In the genomic region with DNA sequence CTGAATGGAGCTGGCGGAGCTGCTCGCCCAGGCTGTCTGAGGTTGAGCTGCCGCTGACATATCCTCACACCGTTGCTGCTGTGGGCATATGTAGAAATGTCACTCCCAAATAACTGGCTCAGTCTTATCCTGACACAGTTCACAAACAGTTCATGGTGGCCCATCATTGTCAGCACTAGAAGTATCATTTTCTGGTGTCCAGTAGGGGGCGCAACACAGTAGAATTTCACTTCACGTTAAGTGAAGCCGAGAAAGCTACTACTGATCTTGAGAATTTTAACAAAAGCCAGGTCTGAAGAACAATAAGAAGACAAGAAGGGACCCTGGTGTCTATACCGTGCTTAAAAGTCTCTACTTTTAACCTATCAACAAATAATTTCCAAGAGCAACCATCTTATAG, we compare ENCODE assay signal across 8 mouse cellular contexts. TPM values are rescaled to one million over a fixed set of nuclear protein-coding genes. Genes with fewer than 3 reads are reported as not detected.
DNase-seq lines count a peak whose midpoint lies in the region; ATAC-seq lines count a peak whose summit lies in the region.

No protein-coding gene starts in this region.

- H3K4me2 ChIP-seq in hindbrain, embryonic 11.5 days (replicated peaks; ENCODE audit: low read depth, low read length) = no peak overlapping the region
- no peak overlapping the region for H3K4me2 ChIP-seq in hindbrain, embryonic 12.5 days (replicated peaks)
- H3K4me2 ChIP-seq in midbrain, embryonic 14.5 days (ENCODE audit: low read length) = no peak overlapping the region
- no peak overlapping the region for H3K4me2 ChIP-seq in midbrain, embryonic 13.5 days (replicated peaks)

- ATAC-seq in hindbrain, embryonic 11.5 days (ENCODE audit: low FRiP score) = no peak
- ATAC-seq in hindbrain, embryonic 12.5 days (ENCODE audit: low FRiP score) = no peak
- ATAC-seq in midbrain, embryonic 14.5 days (ENCODE audit: low FRiP score, low TSS enrichment) = no peak
- ATAC-seq in midbrain, embryonic 13.5 days = no peak

- no peak overlapping the region for H3K9ac ChIP-seq in hindbrain, embryonic 11.5 days (ENCODE audit: low read depth, low read length)
- no peak overlapping the region for H3K9ac ChIP-seq in hindbrain, embryonic 12.5 days
- H3K9ac ChIP-seq in midbrain, embryonic 14.5 days (replicated peaks; ENCODE audit: low read length) = no peak overlapping the region
- H3K9ac ChIP-seq in midbrain, embryonic 13.5 days (replicated peaks) = no peak overlapping the region

- 92% methylated on average over 8 of the region's 8 CpGs for WGBS in hindbrain, embryonic 11.5 days
- 94% methylated on average over 8 of the region's 8 CpGs for WGBS in hindbrain, embryonic 12.5 days
- 96% methylated on average over 8 of the region's 8 CpGs for WGBS in midbrain, embryonic 14.5 days
- WGBS in midbrain, embryonic 13.5 days = 96% methylated on average over 8 of the region's 8 CpGs

- H3K4me3 ChIP-seq in hindbrain, embryonic 11.5 days (ENCODE audit: low read depth, low read length) = no peak overlapping the region
- no peak overlapping the region for H3K4me3 ChIP-seq in hindbrain, embryonic 12.5 days
- no peak overlapping the region for H3K4me3 ChIP-seq in midbrain, embryonic 14.5 days (replicated peaks; ENCODE audit: low read depth, low read length)
- no peak overlapping the region for H3K4me3 ChIP-seq in midbrain, embryonic 13.5 days (replicated peaks)

- no peaks in the 10 kb centered on the region for H3K36me3 ChIP-seq in hindbrain, embryonic 11.5 days (ENCODE audit: control insufficient read depth, insufficient read depth, low read length)
- H3K36me3 ChIP-seq in hindbrain, embryonic 12.5 days = peaks cover 44% of the 10 kb centered on the region
- peaks cover 35% of the 10 kb centered on the region for H3K36me3 ChIP-seq in midbrain, embryonic 14.5 days (ENCODE audit: control insufficient read depth, insufficient read depth, low read length)
- peaks cover 44% of the 10 kb centered on the region for H3K36me3 ChIP-seq in midbrain, embryonic 13.5 days
- no peaks in the 10 kb centered on the region for H3K36me3 ChIP-seq in splenic B cell, adult 2 months (ENCODE audit: control insufficient read depth, insufficient read depth, low read length, poor library complexity, severe bottlenecking)

- no peak overlapping the region for H3K27ac ChIP-seq in hindbrain, embryonic 11.5 days (ENCODE audit: low read depth, low read length)
- H3K27ac ChIP-seq in hindbrain, embryonic 12.5 days = no peak overlapping the region
- no peak overlapping the region for H3K27ac ChIP-seq in midbrain, embryonic 14.5 days (replicated peaks; ENCODE audit: low read depth, low read length)
- no peak overlapping the region for H3K27ac ChIP-seq in midbrain, embryonic 13.5 days

- no peaks in the 10 kb centered on the region for H3K9me3 ChIP-seq in hindbrain, embryonic 11.5 days (ENCODE audit: control insufficient read depth, low read length)
- H3K9me3 ChIP-seq in hindbrain, embryonic 12.5 days (replicated peaks) = no peaks in the 10 kb centered on the region
- no peaks in the 10 kb centered on the region for H3K9me3 ChIP-seq in midbrain, embryonic 14.5 days (ENCODE audit: control insufficient read depth, low read length)
- no peaks in the 10 kb centered on the region for H3K9me3 ChIP-seq in midbrain, embryonic 13.5 days

- no peaks in the 10 kb centered on the region for H3K4me1 ChIP-seq in hindbrain, embryonic 11.5 days (replicated peaks; ENCODE audit: control insufficient read depth, insufficient read depth, low read length)
- H3K4me1 ChIP-seq in hindbrain, embryonic 12.5 days = no peaks in the 10 kb centered on the region
- H3K4me1 ChIP-seq in midbrain, embryonic 14.5 days (ENCODE audit: control insufficient read depth, insufficient read depth, low read length) = no peaks in the 10 kb centered on the region
- H3K4me1 ChIP-seq in midbrain, embryonic 13.5 days (replicated peaks) = no peaks in the 10 kb centered on the region

- H3K27me3 ChIP-seq in hindbrain, embryonic 11.5 days (ENCODE audit: control insufficient read depth, insufficient read depth, low read length) = no peaks in the 10 kb centered on the region
- no peaks in the 10 kb centered on the region for H3K27me3 ChIP-seq in hindbrain, embryonic 12.5 days
- no peaks in the 10 kb centered on the region for H3K27me3 ChIP-seq in midbrain, embryonic 14.5 days (ENCODE audit: control insufficient read depth, insufficient read depth, low read length)
- no peaks in the 10 kb centered on the region for H3K27me3 ChIP-seq in midbrain, embryonic 13.5 days
- no peaks in the 10 kb centered on the region for H3K27me3 ChIP-seq in splenic B cell, adult 2 months (ENCODE audit: control insufficient read depth, insufficient read depth, low read length, poor library complexity, severe bottlenecking)

- DNase-seq in adrenal gland, postnatal 10 days = peak; percentile 41
- no peak for DNase-seq in adrenal gland, postnatal 4 days (ENCODE audit: low spot score in 2 of 2)
- DNase-seq in hindbrain, embryonic 11.5 days (ENCODE audit: low spot score) = peak; percentile 31
- DNase-seq in midbrain, embryonic 14.5 days = peak; percentile 11
- DNase-seq in splenic B cell, adult 2 months (ENCODE audit: low read depth, low spot score) = peak; percentile 10
- no peak for DNase-seq in yolk sac, embryonic 10.5 days (ENCODE audit: low spot score)

RNA-seq across cellular contexts. Expression of a gene that starts 13.1 kb away (rescaled TPM):
- 10 to 100 TPM; 31.4 to 37.3 TPM for total RNA-seq in adrenal gland, postnatal 10 days (2021)
- total RNA-seq in adrenal gland, postnatal 4 days (2021) = 10 to 100 TPM; 52.6 to 59.5 TPM
- polyA plus RNA-seq in hindbrain, embryonic 11.5 days (2014; fragmentation: Nextera tagmentation; extraction: Ambion mirVana) = 12.5 and 15.1 TPM in 2 replicates
- polyA plus RNA-seq in hindbrain, embryonic 12.5 days (2016; fragmentation: Nextera tagmentation; extraction: Ambion mirVana) = 21.8 and 24.1 TPM in 2 replicates
- 8.2 and 10.0 TPM in 2 replicates for polyA plus RNA-seq in midbrain, embryonic 14.5 days (2014; fragmentation: Nextera tagmentation; extraction: Ambion mirVana)
- polyA plus RNA-seq in midbrain, embryonic 13.5 days (2015; fragmentation: Nextera tagmentation; extraction: Ambion mirVana) = 7.5 and 8.4 TPM in 2 replicates

RNA-seq across cellular contexts. Expression of a gene that starts 35.8 kb away (rescaled TPM):
- total RNA-seq in adrenal gland, postnatal 10 days (2021) = 10 to 100 TPM in 1 of 2 experiments, 1 to 10 TPM in 1; 8.5 to 11.4 TPM
- 10 to 100 TPM; 12.8 to 15.6 TPM for total RNA-seq in adrenal gland, postnatal 4 days (2021)
- polyA plus RNA-seq in hindbrain, embryonic 11.5 days (2014; fragmentation: Nextera tagmentation; extraction: Ambion mirVana) = 17.5 and 21.6 TPM in 2 replicates
- 18.1 and 19.5 TPM in 2 replicates for polyA plus RNA-seq in hindbrain, embryonic 12.5 days (2016; fragmentation: Nextera tagmentation; extraction: Ambion mirVana)
- polyA plus RNA-seq in midbrain, embryonic 14.5 days (2014; fragmentation: Nextera tagmentation; extraction: Ambion mirVana) = 13.6 and 14.3 TPM in 2 replicates
- 15.6 and 15.9 TPM in 2 replicates for polyA plus RNA-seq in midbrain, embryonic 13.5 days (2015; fragmentation: Nextera tagmentation; extraction: Ambion mirVana)

RNA-seq across cellular contexts. Expression of a gene that starts 37.5 kb away (rescaled TPM):
- 100 to 1,000 TPM in 1 of 2 experiments, 1 to 10 TPM in 1; 7.9 to 122 TPM for total RNA-seq in adrenal gland, postnatal 10 days (2021)
- total RNA-seq in adrenal gland, postnatal 4 days (2021) = 10 to 100 TPM in 1 of 2 experiments, 1 to 10 TPM in 1; 5.8 to 55.5 TPM
- 19.4 and 19.5 TPM in 2 replicates for polyA plus RNA-seq in hindbrain, embryonic 11.5 days (2014; fragmentation: Nextera tagmentation; extraction: Ambion mirVana)
- polyA plus RNA-seq in hindbrain, embryonic 12.5 days (2016; fragmentation: Nextera tagmentation; extraction: Ambion mirVana) = 34.9 and 36.0 TPM in 2 replicates
- polyA plus RNA-seq in midbrain, embryonic 14.5 days (2014; fragmentation: Nextera tagmentation; extraction: Ambion mirVana) = 7.1 and 65.2 TPM in 2 replicates
- polyA plus RNA-seq in midbrain, embryonic 13.5 days (2015; fragmentation: Nextera tagmentation; extraction: Ambion mirVana) = 6.1 and 6.4 TPM in 2 replicates

Comparison
In these comparisons a context has a peak if more than half of its experiments do, and no peak if none do; other contexts are left out.
1. DNase-seq: peak in adrenal gland, postnatal 10 days (single experiment), hindbrain, embryonic 11.5 days (single experiment), midbrain, embryonic 14.5 days (single experiment) and splenic B cell, adult 2 months (single experiment); none in adrenal gland, postnatal 4 days (0 of 2) and yolk sac, embryonic 10.5 days (single experiment).